Mouse (Mus musculus) naive thymus-derived CD4-positive, alpha-beta T cell, adult 5 months (primary cell): ENCODE data around the gene Hist1h2ad. TPM values are rescaled to one million over a fixed set of nuclear protein-coding genes. Genes with fewer than 3 reads are reported as not detected.

Source experiments
- polyA plus RNA-seq: library from polyadenylated mRNA; unstranded; fragments of 100-300 nt; shearing (Covaris generic); gene quantifications from one replicate; pipeline ENCODE4 v1.2.1, GENCODE M21; 2017

Gene Hist1h2ad
- polyA plus RNA-seq, 1 experiment from 2014 or later: not detected

Other genes starting within 250 kb of the Hist1h2ad start
- 10.4 TPM for gene Zfp322a, start 205.2 kb upstream of the Hist1h2ad start, polyA plus RNA-seq
- 18.0 TPM for gene Abt1, start 150.5 kb upstream of the Hist1h2ad start, polyA plus RNA-seq
- not detected for gene Btn1a1, start 108.5 kb upstream of the Hist1h2ad start, polyA plus RNA-seq
- not detected for gene Btn2a2, start 85.5 kb upstream of the Hist1h2ad start, polyA plus RNA-seq
- gene Hist1h4h, start 43.3 kb upstream of the Hist1h2ad start, polyA plus RNA-seq: 6.2 TPM
- not detected for gene Hist1h2af, start 40.5 kb upstream of the Hist1h2ad start, polyA plus RNA-seq
- gene Hist1h3g, start 39.0 kb upstream of the Hist1h2ad start, polyA plus RNA-seq: not detected
- 0.42 TPM for gene Hist1h2bh, start 31.0 kb upstream of the Hist1h2ad start, polyA plus RNA-seq
- 1.5 TPM for gene Hist1h3f, start 30.3 kb upstream of the Hist1h2ad start, polyA plus RNA-seq
- not detected for gene Hist1h4f, start 22.7 kb upstream of the Hist1h2ad start, polyA plus RNA-seq
- 0.37 TPM for gene Hist1h1d, start 21.1 kb upstream of the Hist1h2ad start, polyA plus RNA-seq
- 5.2 TPM for gene Hist1h3e, start 12.0 kb upstream of the Hist1h2ad start, polyA plus RNA-seq
- gene Hist1h2ae, start 3.2 kb upstream of the Hist1h2ad start, polyA plus RNA-seq: 1.9 TPM
- 1.2 TPM for gene Hist1h2bg, start 3.0 kb upstream of the Hist1h2ad start, polyA plus RNA-seq
- not detected for gene Hist1h2bf, start 185 bp upstream of the Hist1h2ad start, polyA plus RNA-seq
- 0.40 TPM for gene Hist1h3d, start 1.4 kb downstream of the Hist1h2ad start, polyA plus RNA-seq
- 19.6 TPM for gene Hist1h4d, start 7.2 kb downstream of the Hist1h2ad start, polyA plus RNA-seq
- 1.4 TPM for gene Hist1h2be, start 46.7 kb downstream of the Hist1h2ad start, polyA plus RNA-seq
- 7.9 TPM for gene Hist1h1e, start 48.2 kb downstream of the Hist1h2ad start, polyA plus RNA-seq
- 2.4 TPM for gene Hist1h2ac, start 109.6 kb downstream of the Hist1h2ad start, polyA plus RNA-seq
- gene Hist1h2bc, start 109.8 kb downstream of the Hist1h2ad start, polyA plus RNA-seq: 9.8 TPM
- gene Hist1h1t, start 121.4 kb downstream of the Hist1h2ad start, polyA plus RNA-seq: not detected
- 9.2 TPM for gene Hist1h4c, start 124.1 kb downstream of the Hist1h2ad start, polyA plus RNA-seq
- gene Hfe, start 136.5 kb downstream of the Hist1h2ad start, polyA plus RNA-seq: not detected
- gene Hist1h1c, start 164.4 kb downstream of the Hist1h2ad start, polyA plus RNA-seq: 41.7 TPM
- gene Hist1h3c, start 171.2 kb downstream of the Hist1h2ad start, polyA plus RNA-seq: not detected
- not detected for gene Hist1h2bb, start 172.4 kb downstream of the Hist1h2ad start, polyA plus RNA-seq
- 1.9 TPM for gene Hist1h2ab, start 176.7 kb downstream of the Hist1h2ad start, polyA plus RNA-seq
- gene Hist1h3b, start 177.9 kb downstream of the Hist1h2ad start, polyA plus RNA-seq: not detected
- gene Hist1h4b, start 182.6 kb downstream of the Hist1h2ad start, polyA plus RNA-seq: 7.2 TPM
- gene Hist1h4a, start 186.8 kb downstream of the Hist1h2ad start, polyA plus RNA-seq: 1.1 TPM
- 5.4 TPM for gene Hist1h3a, start 188.0 kb downstream of the Hist1h2ad start, polyA plus RNA-seq
- gene Hist1h1a, start 189.3 kb downstream of the Hist1h2ad start, polyA plus RNA-seq: not detected
- gene Trim38, start 195.5 kb downstream of the Hist1h2ad start, polyA plus RNA-seq: not detected
- gene Slc17a2, start 232.6 kb downstream of the Hist1h2ad start, polyA plus RNA-seq: not detected